Mouse (Mus musculus) small intestine, adult 2 months (tissue): ENCODE results near the gene Skap2.

Source experiments
- CTCF ChIP-seq: fragments of 200-500 bp; IDR thresholded peaks from 2 replicates; pipeline ENCODE4 v1.5.1; 2012; ENCODE audit warnings: low read depth, mild to moderate bottlenecking, control low read depth, inconsistent platforms, low read length, moderate library complexity, mixed read lengths; ENCODE audit not compliant: insufficient replicate concordance, insufficient read length; ENCODE audit errors: extremely low read depth
- POLR2A ChIP-seq: fragments of 200-500 bp; IDR thresholded peaks from 2 replicates; pipeline ENCODE4 v1.6.1; 2012; ENCODE audit warnings: low read depth, mild to moderate bottlenecking, control low read depth, inconsistent platforms, low read length, moderate library complexity

GRCm38 (mm10) chr6:51816892-51817621 is 195.3 kb downstream of the Skap2 start:
- TF ChIP-seq CTCF (no peak), POLR2A (no peak)
